18 mouse cellular contexts compared by ENCODE assay signal in the genomic region with DNA sequence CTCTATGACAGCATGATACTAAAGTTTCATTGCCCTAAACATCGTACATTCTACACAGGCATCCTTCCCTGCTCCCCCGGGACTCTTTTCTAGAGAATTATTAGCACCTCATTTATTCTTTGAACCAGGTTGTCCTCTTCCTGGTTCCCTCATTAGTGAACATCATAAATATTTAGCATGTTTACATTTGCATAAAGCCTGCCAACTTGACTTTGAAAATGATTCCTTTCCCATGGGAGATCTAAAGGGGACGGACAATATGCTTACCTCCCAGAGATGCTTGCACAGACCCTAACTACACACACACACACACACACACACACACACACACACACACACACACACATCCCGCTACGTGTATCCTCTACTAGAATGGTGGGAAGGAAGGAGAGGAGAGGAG. TPM values are rescaled to one million over a fixed set of nuclear protein-coding genes. Genes with fewer than 3 reads are reported as not detected.
DNase-seq lines count a peak whose midpoint lies in the region; ATAC-seq and TF ChIP-seq lines count a peak whose summit lies in the region.
"Had no signal": no experiment of that assay in that cellular context is flagged by ENCODE, and none has a peak within 500 bp of the region (broad histone marks: within the 10 kb centered on the region; RNA-seq: fewer than 3 reads in every experiment).

No protein-coding gene starts in this region.

- H3K9me3 ChIP-seq in forebrain, embryonic 14.5 days (replicated peaks; ENCODE audit: control insufficient read depth, low read length): no peaks in the 10 kb centered on the region
- no peaks in the 10 kb centered on the region for H3K9me3 ChIP-seq in forebrain, embryonic 16.5 days (ENCODE audit: control insufficient read depth, low read length)
- no peaks in the 10 kb centered on the region for H3K9me3 ChIP-seq in lung, embryonic 15.5 days
- no peaks in the 10 kb centered on the region for H3K9me3 ChIP-seq in midbrain, embryonic 14.5 days (ENCODE audit: control insufficient read depth, low read length)
- no peaks in the 10 kb centered on the region for H3K9me3 ChIP-seq in midbrain, postnatal 0 days (ENCODE audit: low read length)
- H3K9me3 ChIP-seq: embryonic facial prominence, embryonic 10.5 days; embryonic facial prominence, embryonic 12.5 days; forebrain, embryonic 13.5 days had no signal

- no peak overlapping the region for H3K27ac ChIP-seq in forebrain, embryonic 14.5 days (ENCODE audit: low read depth, low read length)
- H3K27ac ChIP-seq in forebrain, embryonic 16.5 days (ENCODE audit: low read length): no peak overlapping the region
- H3K27ac ChIP-seq in lung, embryonic 15.5 days: no peak overlapping the region
- no peak overlapping the region for H3K27ac ChIP-seq in midbrain, embryonic 14.5 days (replicated peaks; ENCODE audit: low read depth, low read length)
- no peak overlapping the region for H3K27ac ChIP-seq in midbrain, postnatal 0 days (ENCODE audit: low read depth, low read length)
- H3K27ac ChIP-seq: embryonic facial prominence, embryonic 10.5 days; embryonic facial prominence, embryonic 12.5 days; forebrain, embryonic 13.5 days had no signal

- peaks cover 4% of the 10 kb centered on the region; the same call in 1 of the 2 replicates for H3K4me1 ChIP-seq in forebrain, embryonic 14.5 days (ENCODE audit: control insufficient read depth, insufficient read depth, low read length)
- H3K4me1 ChIP-seq in forebrain, embryonic 16.5 days (replicated peaks; ENCODE audit: control insufficient read depth, insufficient read depth, low read length): 0 out of 2 replicates have a peak, but pooled peaks cover 2% of the 10 kb centered on the region
- H3K4me1 ChIP-seq in lung, embryonic 15.5 days: peaks cover 15% of the 10 kb centered on the region; the same call in 1 of the 2 replicates
- peaks cover 6% of the 10 kb centered on the region; the same call in 1 of the 2 replicates for H3K4me1 ChIP-seq in midbrain, embryonic 14.5 days (ENCODE audit: control insufficient read depth, insufficient read depth, low read length)
- H3K4me1 ChIP-seq in midbrain, postnatal 0 days (ENCODE audit: insufficient read depth, low read length): 0 out of 2 replicates have a peak, but pooled peaks cover 7% of the 10 kb centered on the region
- H3K4me1 ChIP-seq: embryonic facial prominence, embryonic 12.5 days had no signal

- H3K4me3 ChIP-seq in forebrain, embryonic 14.5 days (ENCODE audit: low read depth, low read length): no peak overlapping the region
- no peak overlapping the region for H3K4me3 ChIP-seq in forebrain, embryonic 16.5 days (replicated peaks; ENCODE audit: low read length)
- no peak overlapping the region for H3K4me3 ChIP-seq in lung, embryonic 15.5 days
- H3K4me3 ChIP-seq in midbrain, embryonic 14.5 days (replicated peaks; ENCODE audit: low read depth, low read length): no peak overlapping the region
- H3K4me3 ChIP-seq in midbrain, postnatal 0 days (ENCODE audit: low read depth, low read length): no peak overlapping the region
- H3K4me3 ChIP-seq: embryonic facial prominence, embryonic 10.5 days; embryonic facial prominence, embryonic 12.5 days; forebrain, embryonic 13.5 days had no signal

- no peak for ATAC-seq in forebrain, embryonic 14.5 days
- ATAC-seq in forebrain, embryonic 16.5 days: no peak
- ATAC-seq in lung, embryonic 15.5 days (ENCODE audit: borderline replicate concordance, extremely low read depth, low FRiP score, low TSS enrichment): peak; percentile 37; the same call in 1 of the 2 replicates
- ATAC-seq in midbrain, embryonic 14.5 days (ENCODE audit: low FRiP score, low TSS enrichment): no peak
- ATAC-seq in midbrain, postnatal 0 days (ENCODE audit: low FRiP score): no peak
- ATAC-seq: forebrain, embryonic 13.5 days; forebrain, postnatal 0 days had no signal

- DNase-seq in forebrain, embryonic 14.5 days (ENCODE audit: low spot score): peak; percentile 15
- no peak for DNase-seq in lung, postnatal 36 days
- DNase-seq in midbrain, embryonic 14.5 days: peak; percentile 50
- no peak for DNase-seq in midbrain, postnatal 0 days (ENCODE audit: low spot score)
- no peak for DNase-seq in yolk sac, embryonic 10.5 days (ENCODE audit: low spot score)
- DNase-seq: adrenal gland, adult 2 months; adrenal gland, postnatal 10 days; adrenal gland, postnatal 25 days; cerebellum, adult 11-12 months; cerebellum, adult 2 months; cerebellum, adult 9-10 months; cerebellum, postnatal 25 days; forebrain, postnatal 0 days had no signal

- TF ChIP-seq CTCF in midbrain, postnatal 0 days (IDR thresholded peaks at IDR 0.05): no peak

- WGBS in forebrain, embryonic 14.5 days: 41% methylated on average over 3 of the region's 5 CpGs
- 50% methylated on average over 3 of the region's 5 CpGs for WGBS in forebrain, embryonic 16.5 days
- WGBS in lung, embryonic 15.5 days: 52% methylated on average over 3 of the region's 5 CpGs
- WGBS in midbrain, embryonic 14.5 days: 60% methylated on average over 3 of the region's 5 CpGs
- WGBS in midbrain, postnatal 0 days: 54% methylated on average over 3 of the region's 5 CpGs

- H3K9ac ChIP-seq in forebrain, embryonic 14.5 days (ENCODE audit: low read length): no peak overlapping the region
- no peak overlapping the region for H3K9ac ChIP-seq in forebrain, embryonic 16.5 days (replicated peaks; ENCODE audit: low read depth, low read length)
- H3K9ac ChIP-seq in lung, embryonic 15.5 days: no peak overlapping the region
- no peak overlapping the region for H3K9ac ChIP-seq in midbrain, embryonic 14.5 days (replicated peaks; ENCODE audit: low read length)
- H3K9ac ChIP-seq in midbrain, postnatal 0 days (replicated peaks; ENCODE audit: low read length, poor library complexity, severe bottlenecking): no peak overlapping the region
- H3K9ac ChIP-seq: embryonic facial prominence, embryonic 12.5 days; forebrain, embryonic 13.5 days; forebrain, postnatal 0 days had no signal

- no peaks in the 10 kb centered on the region for H3K36me3 ChIP-seq in forebrain, embryonic 14.5 days (ENCODE audit: control insufficient read depth, insufficient read depth, low read length)
- no peaks in the 10 kb centered on the region for H3K36me3 ChIP-seq in forebrain, embryonic 16.5 days (ENCODE audit: control insufficient read depth, insufficient read depth)
- H3K36me3 ChIP-seq in lung, embryonic 15.5 days: no peaks in the 10 kb centered on the region
- no peaks in the 10 kb centered on the region for H3K36me3 ChIP-seq in midbrain, embryonic 14.5 days (ENCODE audit: control insufficient read depth, insufficient read depth, low read length)
- H3K36me3 ChIP-seq in midbrain, postnatal 0 days (ENCODE audit: insufficient read depth, low read length): no peaks in the 10 kb centered on the region
- H3K36me3 ChIP-seq: embryonic facial prominence, embryonic 10.5 days; embryonic facial prominence, embryonic 12.5 days had no signal

- no peaks in the 10 kb centered on the region for H3K27me3 ChIP-seq in forebrain, embryonic 14.5 days (replicated peaks; ENCODE audit: control insufficient read depth, insufficient read depth, low read length)
- H3K27me3 ChIP-seq in forebrain, embryonic 16.5 days (replicated peaks; ENCODE audit: control insufficient read depth, insufficient read depth, low read length): no peaks in the 10 kb centered on the region
- H3K27me3 ChIP-seq in lung, embryonic 15.5 days: no peaks in the 10 kb centered on the region
- no peaks in the 10 kb centered on the region for H3K27me3 ChIP-seq in midbrain, embryonic 14.5 days (ENCODE audit: control insufficient read depth, insufficient read depth, low read length)
- no peaks in the 10 kb centered on the region for H3K27me3 ChIP-seq in midbrain, postnatal 0 days (ENCODE audit: insufficient read depth, low read length)
- H3K27me3 ChIP-seq: embryonic facial prominence, embryonic 12.5 days; forebrain, embryonic 13.5 days had no signal

- H3K4me2 ChIP-seq in forebrain, embryonic 14.5 days (ENCODE audit: low read length): no peak overlapping the region
- no peak overlapping the region for H3K4me2 ChIP-seq in forebrain, embryonic 16.5 days (ENCODE audit: low read length)
- H3K4me2 ChIP-seq in lung, embryonic 15.5 days: no peak overlapping the region
- H3K4me2 ChIP-seq in midbrain, embryonic 14.5 days (ENCODE audit: low read length): no peak overlapping the region
- H3K4me2 ChIP-seq in midbrain, postnatal 0 days (ENCODE audit: low read depth, low read length, poor library complexity, severe bottlenecking): no peak overlapping the region
- H3K4me2 ChIP-seq: embryonic facial prominence, embryonic 12.5 days; forebrain, embryonic 13.5 days had no signal

RNA-seq across cellular contexts. Expression of a gene that starts 53.2 kb away (rescaled TPM):
- polyA plus RNA-seq in forebrain, embryonic 14.5 days (2014; fragmentation: Nextera tagmentation; extraction: Ambion mirVana): 9.9 and 11.3 TPM in 2 replicates
- 12.5 and 16.4 TPM in 2 replicates for polyA plus RNA-seq in forebrain, embryonic 16.5 days (2015; fragmentation: Nextera tagmentation; extraction: Ambion mirVana)
- polyA plus RNA-seq in lung, embryonic 15.5 days (2015; fragmentation: Nextera tagmentation; extraction: Ambion mirVana): 31.3 and 38.6 TPM in 2 replicates
- polyA plus RNA-seq in midbrain, embryonic 14.5 days (2014; fragmentation: Nextera tagmentation; extraction: Ambion mirVana): 20.1 and 20.2 TPM in 2 replicates
- 27.7 and 28.0 TPM in 2 replicates for total RNA-seq in midbrain, postnatal 0 days (2014; rRNA removed)
- polyA plus RNA-seq in midbrain, postnatal 0 days (2015; fragmentation: Nextera tagmentation; extraction: Ambion mirVana): 17.9 and 18.3 TPM in 2 replicates

Comparison
In these comparisons a context has a peak if more than half of its experiments do, and no peak if none do; other contexts are left out.
1. DNase-seq: peak in forebrain, embryonic 14.5 days (single experiment) and midbrain, embryonic 14.5 days (single experiment); none in lung, postnatal 36 days (single experiment), midbrain, postnatal 0 days (single experiment) and yolk sac, embryonic 10.5 days (single experiment).